Mouse (Mus musculus) CH12F3 (cell line): ENCODE results near the gene Sumo1.

Experiments
- in situ Hi-C: fragments of 300-500 bp; cut with MboI; formaldehyde crosslinking; loops from 2 replicates; pipeline ENCODE4 v1.14.3; 2020; ENCODE audit warnings: low sequenced_read_pairs

Gene Sumo1

GRCm38 (mm10) chr1:59563581-59563980, 107.1 kb downstream of the Sumo1 start:
- in situ Hi-C loops = no loop called here

- in situ Hi-C loops = no loop called here
Observed at GRCm38 (mm10) chr1:59553708-59554107, 116.9 kb downstream of the Sumo1 start.

GRCm38 (mm10) chr1:59550996-59551395, 119.6 kb downstream of the Sumo1 start:
- in situ Hi-C loops = no loop called here

- in situ Hi-C loops = no loop called here
Observed at GRCm38 (mm10) chr1:59550227-59550626, 120.4 kb downstream of the Sumo1 start.

- in situ Hi-C loops = no loop called here
Observed at GRCm38 (mm10) chr1:59549036-59549675, 121.5 kb downstream of the Sumo1 start.

- in situ Hi-C loops = no loop called here
Observed at GRCm38 (mm10) chr1:59548486-59548885, 122.1 kb downstream of the Sumo1 start.

- in situ Hi-C loops = no loop called here
Observed at GRCm38 (mm10) chr1:59543911-59544310, 126.7 kb downstream of the Sumo1 start.

- in situ Hi-C loops = no loop called here
Observed at GRCm38 (mm10) chr1:59542231-59542630, 128.4 kb downstream of the Sumo1 start.

- in situ Hi-C loops = no loop called here
Observed at GRCm38 (mm10) chr1:59541271-59542020, 129.2 kb downstream of the Sumo1 start.

- in situ Hi-C loops = no loop called here
Observed at GRCm38 (mm10) chr1:59540537-59541148, 130.0 kb downstream of the Sumo1 start.

GRCm38 (mm10) chr1:59538381-59538780, 132.3 kb downstream of the Sumo1 start:
- in situ Hi-C loops = no loop called here
